Mouse (Mus musculus) thymus, adult 2 months (tissue): ENCODE data around the gene P2ry6. TPM values are rescaled to one million over a fixed set of nuclear protein-coding genes. Genes with fewer than 3 reads are reported as not detected.
A peak's percentile ranks its signal among the peaks of the same experiment; 100 is the strongest.

Experiments
- DNase-seq: peaks from one replicate; pipeline ENCODE4 v3.0.0; 2021
- H3K27ac ChIP-seq: fragments of 200-500 bp; 2 replicates; pipeline ENCODE4 v1.5.1; 2012; ENCODE audit warnings: low read length, control low read depth; ENCODE audit not compliant: control insufficient read depth, insufficient read depth
- H3K27me3 ChIP-seq: fragments of 200-500 bp; 2 replicates; pipeline ENCODE4 v1.6.1; 2012; ENCODE audit warnings: mild to moderate bottlenecking, low read length, moderate library complexity, mixed read lengths; ENCODE audit not compliant: control insufficient read depth, insufficient read depth
- H3K36me3 ChIP-seq: fragments of 200-500 bp; 2 replicates; pipeline ENCODE4 v1.6.1; 2012; ENCODE audit warnings: mild to moderate bottlenecking, low read length, moderate library complexity; ENCODE audit not compliant: control insufficient read depth, insufficient read depth
- H3K4me1 ChIP-seq: fragments of 200-500 bp; replicated peaks from 2 replicates; pipeline ENCODE4 v1.6.1; 2012; ENCODE audit warnings: low read length; ENCODE audit not compliant: control insufficient read depth, insufficient read depth
- H3K4me3 ChIP-seq: fragments of 200-500 bp; 2 replicates; pipeline ENCODE4 v1.5.1; 2012; ENCODE audit warnings: mild to moderate bottlenecking, low read length, control low read depth, moderate library complexity; ENCODE audit not compliant: control insufficient read depth, insufficient read depth
- CTCF ChIP-seq: fragments of 200-500 bp; IDR thresholded peaks from 2 replicates; pipeline ENCODE4 v1.5.1; 2012; ENCODE audit warnings: mild to moderate bottlenecking, control low read depth, low read length, moderate library complexity, borderline replicate concordance; ENCODE audit not compliant: control insufficient read depth, poor library complexity, insufficient read depth; ENCODE audit errors: extremely low read depth
- POLR2A ChIP-seq: fragments of 200-500 bp; IDR thresholded peaks from 2 replicates; pipeline ENCODE4 v1.6.1; 2012; ENCODE audit warnings: mild to moderate bottlenecking, low read length, control low read depth, moderate library complexity; ENCODE audit not compliant: control insufficient read depth, poor library complexity, insufficient read depth; ENCODE audit errors: extremely low read depth
- WGBS: fragments of 180-500 bp; shearing (Covaris S2); methylation state at CpG from one replicate; pipeline ENCODE4 v1.1.7; 2018; 5-methylcytosine and 5-hydroxymethylcytosine counted together
- polyA plus RNA-seq: library from polyadenylated mRNA; depleted of rRNA; stranded (reverse); fragments of >200 nt; gene quantifications from 2 replicates; pipeline ENCODE4 v1.2.3, GENCODE M21; 2012

Gene P2ry6
- polyA plus RNA-seq, 1 experiment: 36.0 TPM

GRCm38 (mm10) chr7:101011681-101012367 is 37.4 kb upstream of the P2ry6 start:
- H3K27ac ChIP-seq: no peak overlapping the region
- H3K4me1 ChIP-seq: peaks cover 5% of the 10 kb centered on the region
- WGBS: 1% methylated on average over 53 of the region's 53 CpGs
- DNase-seq: peak; percentile 46
- H3K4me3 ChIP-seq: peak overlapping the region; percentile 38
- peaks cover 6% of the 10 kb centered on the region; the same call in 1 of the 2 replicates for H3K27me3 ChIP-seq
- no peaks in the 10 kb centered on the region for H3K36me3 ChIP-seq
- TF ChIP-seq CTCF (no peak), POLR2A (0 out of 2 replicates have a peak, but pooled peaks have one; percentile 19)

DNA sequence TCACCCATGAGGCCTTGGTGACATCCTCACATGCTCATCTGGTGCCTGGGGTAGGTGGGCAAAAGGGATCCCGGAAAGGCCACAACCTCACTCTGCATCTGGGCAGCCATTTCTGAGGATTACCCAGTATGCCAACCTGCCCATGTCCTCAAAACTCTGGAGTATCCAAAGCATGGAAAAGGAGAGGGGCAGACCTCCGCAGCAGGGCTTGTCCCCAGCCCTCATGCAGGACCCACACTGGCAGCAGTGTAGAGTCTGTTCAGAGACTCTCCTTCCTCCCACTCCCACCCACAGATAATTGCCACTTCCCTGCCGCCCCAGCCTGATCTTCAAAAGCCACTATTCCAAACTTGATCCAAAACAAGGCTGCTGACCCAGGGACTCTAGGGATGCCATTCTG is 36.3 kb upstream of the P2ry6 start:
- Histone ChIP-seq H3K36me3 (no peaks in the 10 kb centered on the region), H3K4me1 (peaks cover 5% of the 10 kb centered on the region), H3K4me3 (no peak overlapping the region), H3K27me3 (peaks cover 6% of the 10 kb centered on the region; the same call in 1 of the 2 replicates), H3K27ac (no peak overlapping the region)
- TF ChIP-seq CTCF (no peak), POLR2A (no peak)
- WGBS: 83% methylated on average over 3 of the region's 3 CpGs
- no peak for DNase-seq

- Histone ChIP-seq H3K4me1 (no peaks in the 10 kb centered on the region), H3K4me3 (no peak overlapping the region), H3K27ac (no peak overlapping the region), H3K27me3 (no peaks in the 10 kb centered on the region), H3K36me3 (no peaks in the 10 kb centered on the region)
- TF ChIP-seq CTCF (no peak), POLR2A (no peak)
- 98% methylated on average over 2 of the region's 2 CpGs for WGBS
- no peak for DNase-seq
These were observed 31.8 kb upstream of the P2ry6 start for GRCm38 (mm10) chr7:101006201-101006600.

GRCm38 (mm10) chr7:101005119-101005518 is 30.7 kb upstream of the P2ry6 start:
- WGBS: 90% methylated on average over 4 of the region's 4 CpGs
- no peak for DNase-seq
- Histone ChIP-seq H3K27me3 (no peaks in the 10 kb centered on the region), H3K27ac (no peak overlapping the region), H3K36me3 (no peaks in the 10 kb centered on the region), H3K4me1 (no peaks in the 10 kb centered on the region), H3K4me3 (no peak overlapping the region)
- TF ChIP-seq POLR2A: no peak
- TF ChIP-seq CTCF: no peak

DNA sequence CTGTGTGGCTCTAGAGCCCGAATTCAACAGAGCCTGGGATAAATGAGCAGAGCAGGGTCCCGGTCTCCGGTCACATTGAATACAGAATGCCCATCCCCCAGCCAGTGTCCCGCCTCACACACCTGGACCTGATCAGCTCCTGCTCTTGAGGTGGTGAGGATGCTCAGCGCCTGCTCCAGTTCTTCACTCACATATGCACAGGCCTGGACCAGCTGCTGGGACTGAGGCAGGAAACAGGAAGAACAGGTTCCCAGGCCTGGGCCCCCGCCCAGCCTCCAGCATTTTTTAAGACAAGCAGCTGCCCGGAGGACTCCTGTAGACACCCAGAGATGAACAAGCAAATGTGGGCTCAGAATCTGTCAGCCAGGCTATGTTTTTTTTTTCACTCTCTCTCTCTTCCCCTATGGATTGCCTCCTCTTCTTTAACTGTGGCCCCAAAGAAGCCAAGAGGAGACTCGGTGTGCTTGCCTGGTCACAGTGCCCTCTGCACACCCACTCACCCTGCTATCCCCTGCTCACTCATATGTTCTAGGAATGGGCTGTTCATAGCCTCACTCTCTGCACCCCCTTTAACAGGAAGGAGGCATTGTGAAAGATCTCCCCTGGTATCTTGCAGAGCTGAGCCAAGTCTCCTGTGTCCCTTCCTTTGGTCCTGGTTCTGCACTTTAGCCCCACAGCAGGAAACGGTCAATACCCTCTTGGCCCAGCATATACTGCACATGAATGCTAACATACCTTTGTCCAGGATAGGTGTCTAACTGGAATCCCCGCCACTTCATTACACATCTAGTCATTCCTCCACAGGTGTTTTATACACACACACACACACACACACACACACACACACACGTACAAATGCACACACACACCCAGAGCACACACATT is 29.2 kb upstream of the P2ry6 start:
- Histone ChIP-seq H3K27me3 (no peaks in the 10 kb centered on the region), H3K4me1 (no peaks in the 10 kb centered on the region), H3K36me3 (no peaks in the 10 kb centered on the region), H3K4me3 (no peak overlapping the region), H3K27ac (no peak overlapping the region)
- TF ChIP-seq POLR2A (no peak), CTCF (no peak)
- WGBS: 78% methylated on average over 11 of the region's 11 CpGs
- DNase-seq: no peak

GRCm38 (mm10) chr7:101002274-101002673 is 27.8 kb upstream of the P2ry6 start:
- no peak overlapping the region for H3K27ac ChIP-seq
- H3K27me3 ChIP-seq: no peaks in the 10 kb centered on the region
- H3K4me3 ChIP-seq: no peak overlapping the region
- no peak for DNase-seq
- no peaks in the 10 kb centered on the region for H3K36me3 ChIP-seq
- WGBS: 96% methylated on average over 6 of the region's 6 CpGs
- TF ChIP-seq CTCF: no peak
- TF ChIP-seq POLR2A: no peak
- no peaks in the 10 kb centered on the region for H3K4me1 ChIP-seq
